Mouse (Mus musculus) Patski (cell line): Measurements from ENCODE around the gene Dph1. TPM values are rescaled to one million over a fixed set of nuclear protein-coding genes. Genes with fewer than 3 reads are reported as not detected.

Experiments used
- ATAC-seq: fragments of 100-300 bp; one replicate; pipeline ENCODE4 v1.8.0; 2021
- CTCF ChIA-PET: fragments of 350-600 bp; sonication (Branson Sonifier 250); formaldehyde crosslinking; loops from one replicate; lab custom pipeline; 2022; ENCODE audit warnings: inconsistent platforms; lab: Charles Lee
- POLR2A ChIA-PET: fragments of 350-600 bp; sonication (Branson Sonifier 250); formaldehyde crosslinking; loops from one replicate; lab custom pipeline; 2022; ENCODE audit warnings: antibody characterized with exemption, inconsistent platforms; lab: Charles Lee
- DNase-seq: peaks from one replicate; pipeline ENCODE4 v3.0.0-alpha.2; 2011; ENCODE audit warnings: low read depth, low spot score
- H3K27me3 ChIP-seq: fragments of 371-371 bp; one replicate; pipeline ENCODE4 v1.5.1; 2021
- CTCF ChIP-seq: fragments of 100-300 bp; IDR thresholded peaks from one replicate; pipeline ENCODE4 v1.5.1; 2021
- in situ Hi-C: fragments of 300-500 bp; cut with MboI; formaldehyde crosslinking; loops from 3 replicates; pipeline ENCODE4 v1.11.1; 2018; ENCODE audit warnings: low pct_unique_long_range_greater_than_20kb, mixed read lengths
- polyA plus RNA-seq: library from polyadenylated mRNA; unstranded; gene quantifications from one replicate; pipeline ENCODE4 v1.2.3, GENCODE M21; 2021

Gene Dph1
- polyA plus RNA-seq, 1 experiment from 2014 or later: 43.1 TPM

DNA sequence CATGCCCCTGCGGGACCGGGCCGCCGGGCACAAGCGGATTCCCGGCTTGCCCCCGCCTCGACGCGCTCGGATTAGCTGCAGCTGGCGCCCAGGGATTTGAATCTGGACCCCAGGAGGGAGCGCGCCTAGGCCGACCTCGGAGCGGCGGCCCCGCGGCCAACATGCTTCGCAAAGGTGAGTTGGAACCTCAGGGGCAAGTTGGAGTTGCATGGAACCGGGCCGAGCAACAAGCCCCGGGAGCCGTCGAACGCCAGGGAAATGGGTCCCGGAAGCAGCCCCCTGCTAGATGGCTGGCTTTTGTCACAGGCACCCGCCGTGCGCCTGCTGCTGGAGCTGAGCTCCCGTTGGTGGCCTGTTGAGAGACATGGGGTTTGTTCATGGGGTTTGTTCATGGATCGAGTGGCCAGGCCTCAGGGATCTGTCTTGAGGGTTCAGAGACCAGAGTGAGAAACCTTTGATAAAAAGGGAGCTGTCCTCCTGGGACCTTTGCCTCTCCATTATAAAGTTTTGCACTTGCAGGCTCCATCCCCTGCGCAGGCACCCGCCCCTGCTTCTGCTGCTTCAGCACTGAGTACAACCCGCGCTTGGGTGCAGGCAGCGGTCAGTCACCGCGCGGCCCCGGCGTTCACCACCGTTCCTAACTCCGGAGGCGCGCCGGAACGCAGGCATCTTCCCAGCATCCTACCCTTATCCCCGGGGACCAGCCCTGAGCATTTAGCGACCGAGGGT, 3.2 kb upstream of the Dph1 start:
- in situ Hi-C loops: loop anchor here (5.0 kb wide), 2 partner anchors 33 to 98 kb away; no protein-coding TSS in a partner anchor

DNA sequence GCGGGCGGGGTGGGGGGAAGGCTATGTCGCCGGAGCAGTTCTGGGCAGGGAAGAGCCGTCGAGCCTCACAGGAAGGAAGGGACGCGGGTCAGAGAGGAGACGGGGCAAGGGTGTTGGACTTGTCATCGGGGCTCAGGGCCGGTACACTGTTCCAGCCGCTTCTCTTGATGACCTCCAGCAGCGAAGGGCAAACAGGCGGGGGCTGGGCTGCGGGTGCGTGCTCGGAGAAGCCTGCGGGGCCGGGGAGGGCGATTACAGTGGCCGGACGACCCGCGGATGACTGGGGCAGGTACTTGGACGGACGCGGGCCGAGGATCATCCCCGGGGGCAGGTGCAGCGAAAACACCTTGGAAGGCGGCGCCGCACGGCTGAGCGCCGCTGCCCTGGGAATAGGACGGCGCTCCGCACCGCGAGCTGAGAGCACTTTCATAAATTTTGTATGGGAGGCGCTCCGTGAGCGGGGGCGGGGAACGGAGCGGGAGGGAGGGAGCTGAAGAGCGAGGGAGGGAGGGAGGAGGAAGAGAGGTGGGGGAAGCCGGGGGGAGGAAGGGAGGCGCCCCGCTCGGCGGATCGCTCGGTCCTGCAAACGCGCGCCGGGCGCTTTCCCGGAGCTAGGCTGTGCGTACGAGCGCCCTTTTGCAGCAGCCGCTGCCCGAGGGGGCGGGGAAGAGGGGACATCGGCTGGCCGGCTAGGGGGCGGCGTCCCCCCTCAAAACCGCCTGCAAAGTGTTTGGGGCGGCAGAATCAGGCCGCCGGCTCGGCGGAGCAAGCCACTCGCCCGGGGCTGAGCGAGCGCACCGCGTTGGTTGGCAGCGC, 2.4 kb upstream of the Dph1 start, which contains the start of gene Rtn4rl1:
Gene Rtn4rl1 (plus strand): TSS at position 528 of the 816 bp plus-strand sequence.
- DNase-seq (no peak), ATAC-seq (no peak)
- ChIA-PET POLR2A (interaction anchor here (0.5 to 2.0 kb wide), 6 partner anchors 11 to 434 kb away, joined by 3 to 9 read pairs (median 3); partner anchors contain the start of gene Ovca2), CTCF (interaction anchor here (1.1 to 2.2 kb wide), 6 partner anchors 16 to 270 kb away, joined by 3 to 9 read pairs (median 4); no protein-coding TSS in a partner anchor)
- in situ Hi-C loops: loop anchor here (5.0 kb wide), 2 partner anchors 34 to 99 kb away; no protein-coding TSS in a partner anchor
- H3K27me3 ChIP-seq: peaks cover 9% of the 10 kb centered on the region
- TF ChIP-seq CTCF: no peak

More for the DNA sequence above, 3.2 kb upstream of the Dph1 start:
- peaks cover 9% of the 10 kb centered on the region for H3K27me3 ChIP-seq
- CTCF ChIA-PET: interaction anchor here (1.1 to 2.0 kb wide), 5 partner anchors 15 to 210 kb away, joined by 3 to 9 read pairs (median 4); no protein-coding TSS in a partner anchor
- ATAC-seq (no peak), DNase-seq (no peak)
- no peak for TF ChIP-seq CTCF
- POLR2A ChIA-PET: interaction anchor here (0.5 to 2.0 kb wide), 5 partner anchors 11 to 96 kb away, joined by 3 to 9 read pairs (median 3); partner anchors contain the start of gene Ovca2

- peaks cover 9% of the 10 kb centered on the region for H3K27me3 ChIP-seq
- CTCF ChIA-PET: interaction anchor here (0.9 to 2.7 kb wide), 10 partner anchors 13 to 270 kb away, joined by 3 to 21 read pairs (median 4); no protein-coding TSS in a partner anchor
- POLR2A ChIA-PET: interaction anchor here (1.0 to 2.0 kb wide), 3 partner anchors 10 to 98 kb away, joined by 4 to 9 read pairs (median 7); partner anchors contain the start of gene Ovca2
- no peak for DNase-seq
- in situ Hi-C loops: loop anchor here (5.0 kb wide), 2 partner anchors 35 to 100 kb away; no protein-coding TSS in a partner anchor
- TF ChIP-seq CTCF: no peak
- ATAC-seq: peak; percentile 27
Measured at GRCm38 (mm10) chr11:75192336-75193214, 1.5 kb upstream of the Dph1 start.

GRCm38 (mm10) chr11:75191841-75192240, 800 bp upstream of the Dph1 start:
- ChIA-PET POLR2A (interaction anchor here (1.4 kb wide), 1 partner anchor 13 kb away, joined by 7 read pairs; the partner anchor contains the start of gene Ovca2), CTCF (interaction anchor here (0.9 to 2.7 kb wide), 7 partner anchors 12 to 271 kb away, joined by 4 to 21 read pairs (median 5); no protein-coding TSS in a partner anchor)
- DNase-seq (no peak), ATAC-seq (no peak)
- H3K27me3 ChIP-seq: peaks cover 9% of the 10 kb centered on the region
- TF ChIP-seq CTCF: no peak
- in situ Hi-C loops: loop anchor here (5.0 kb wide), 2 partner anchors 35 to 100 kb away; no protein-coding TSS in a partner anchor

DNA sequence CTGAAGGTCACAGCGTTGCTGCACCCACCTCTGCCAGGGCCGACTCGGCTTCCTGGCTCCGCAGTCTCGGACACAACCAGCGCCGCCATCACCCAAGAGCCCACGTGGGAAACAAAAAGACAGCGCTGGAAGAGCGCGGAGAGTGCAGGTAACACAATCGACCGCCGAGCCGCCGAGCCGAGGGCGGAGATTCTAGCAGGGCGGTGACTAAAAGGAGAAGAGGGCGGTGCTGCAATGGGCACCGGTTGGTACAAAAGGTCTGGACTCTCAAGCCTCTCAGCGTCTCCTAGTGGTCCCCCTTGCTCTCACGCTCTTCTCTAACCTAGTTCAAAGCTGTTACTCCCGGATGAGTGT, 693 bp downstream of the Dph1 start:
- TF ChIP-seq CTCF: no peak
- ChIA-PET POLR2A (interaction anchor here (0.7 to 1.8 kb wide), 3 partner anchors 10 to 42 kb away, joined by 3 to 4 read pairs (median 3); partner anchors contain the start of gene Ovca2), CTCF (interaction anchor here (0.7 to 2.7 kb wide), 4 partner anchors 20 to 103 kb away, joined by 3 to 21 read pairs (median 4); no protein-coding TSS in a partner anchor)
- peaks cover 9% of the 10 kb centered on the region for H3K27me3 ChIP-seq
- in situ Hi-C loops: loop anchor here (5.0 kb wide), 2 partner anchors 37 to 102 kb away; no protein-coding TSS in a partner anchor
- DNase-seq (peak; percentile 47), ATAC-seq (peak; percentile 54)

GRCm38 (mm10) chr11:75189713-75190370, 1.2 kb downstream of the Dph1 start:
- ChIA-PET POLR2A (interaction anchor here (1.8 kb wide), 1 partner anchor 9 kb away, joined by 4 read pairs; no protein-coding TSS in a partner anchor), CTCF (interaction anchor here (2.7 kb wide), 1 partner anchor 100 kb away, joined by 21 read pairs; no protein-coding TSS in a partner anchor)
- no peak for TF ChIP-seq CTCF
- H3K27me3 ChIP-seq: peaks cover 8% of the 10 kb centered on the region
- no peak for DNase-seq
- peak; percentile 15 for ATAC-seq
- in situ Hi-C loops: loop anchor here (5.0 kb wide), 2 partner anchors 37 to 102 kb away; no protein-coding TSS in a partner anchor

- no peak for ATAC-seq
- ChIA-PET CTCF (interaction anchor here (0.8 kb wide), 1 partner anchor 10 kb away, joined by 4 read pairs; no protein-coding TSS in a partner anchor), POLR2A (interaction anchor here (0.7 to 1.5 kb wide), 3 partner anchors 9 to 217 kb away, joined by 3 read pairs; no protein-coding TSS in a partner anchor)
- TF ChIP-seq CTCF: no peak
- peak; percentile 54 for DNase-seq
- in situ Hi-C loops: loop anchor here (5.0 kb wide), 2 partner anchors 212 to 382 kb away; no protein-coding TSS in a partner anchor
- H3K27me3 ChIP-seq: no peaks in the 10 kb centered on the region
Measured at GRCm38 (mm10) chr11:75184986-75185385, 6.1 kb downstream of the Dph1 start.

GRCm38 (mm10) chr11:75184573-75184972, 6.5 kb downstream of the Dph1 start:
- ATAC-seq: no peak
- TF ChIP-seq CTCF: no peak

More at GRCm38 (mm10) chr11:75184573-75184972, 6.5 kb downstream of the Dph1 start:
- ChIA-PET POLR2A (interaction anchor here (1.1 to 1.5 kb wide), 2 partner anchors 8 to 218 kb away, joined by 3 read pairs; no protein-coding TSS in a partner anchor), CTCF (interaction anchor here (0.8 kb wide), 1 partner anchor 9 kb away, joined by 4 read pairs; no protein-coding TSS in a partner anchor)
- in situ Hi-C loops: loop anchor here (5.0 kb wide), 2 partner anchors 213 to 383 kb away; no protein-coding TSS in a partner anchor
- H3K27me3 ChIP-seq: no peaks in the 10 kb centered on the region
- DNase-seq: no peak
